Mouse (Mus musculus): ENCODE measurements around the gene Ankrd49.

DNA sequence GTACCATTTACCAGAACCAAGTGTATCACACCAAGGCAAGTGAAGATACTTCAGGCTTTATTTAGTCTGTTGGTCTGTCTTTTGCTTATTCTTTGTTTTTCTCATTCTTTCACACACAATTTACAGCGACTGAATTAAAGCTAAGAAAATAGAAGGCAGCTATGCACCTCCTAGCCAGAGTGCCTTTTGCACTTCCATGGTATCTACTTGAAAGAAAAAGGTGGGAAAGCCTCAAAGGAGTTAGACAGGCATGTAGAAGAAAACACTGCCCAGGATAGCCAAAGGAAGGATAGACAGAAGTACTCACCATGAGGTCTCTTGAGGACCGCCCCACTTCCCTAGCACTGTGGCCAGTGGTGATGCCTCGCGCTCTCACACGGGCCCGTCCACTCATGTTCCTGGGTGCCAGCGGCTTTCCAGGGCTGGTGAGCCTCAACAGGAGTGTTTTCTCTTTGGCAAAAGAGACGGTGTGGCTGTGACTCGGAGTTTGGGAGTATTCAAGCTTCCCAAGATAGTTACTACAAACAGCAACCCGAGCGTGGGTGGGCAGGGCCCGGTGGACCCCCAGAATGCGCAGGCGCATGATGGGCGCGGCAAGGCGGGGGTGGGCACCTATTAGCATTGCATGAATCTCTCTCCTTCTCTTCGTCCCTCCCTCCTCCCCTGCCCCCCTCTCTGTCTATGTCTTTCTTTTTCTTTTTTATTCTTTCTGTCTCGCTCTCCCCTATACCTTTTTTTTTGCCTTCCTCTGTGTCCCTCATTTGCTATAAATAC is 44.3 kb downstream of the Ankrd49 start, which contains the start of gene Piwil4:
- TF ChIP-seq CTCF (IDR thresholded peaks at IDR 0.05; ENCODE audit: low read depth, low read length) = no peak
- TF ChIP-seq POLR2A (IDR thresholded peaks at IDR 0.05; ENCODE audit: insufficient read depth, low read length) = no peak

All from ES-Bruce4 (cell line).